Mouse (Mus musculus): ENCODE results near the gene Tshb. TPM values are rescaled to one million over a fixed set of nuclear protein-coding genes. Genes with fewer than 3 reads are reported as not detected.

Gene Tshb
- 0.15 and 0.49 TPM in 2 replicates for polyA plus RNA-seq (2014; fragmentation: Nextera tagmentation; extraction: Ambion mirVana)

DNA sequence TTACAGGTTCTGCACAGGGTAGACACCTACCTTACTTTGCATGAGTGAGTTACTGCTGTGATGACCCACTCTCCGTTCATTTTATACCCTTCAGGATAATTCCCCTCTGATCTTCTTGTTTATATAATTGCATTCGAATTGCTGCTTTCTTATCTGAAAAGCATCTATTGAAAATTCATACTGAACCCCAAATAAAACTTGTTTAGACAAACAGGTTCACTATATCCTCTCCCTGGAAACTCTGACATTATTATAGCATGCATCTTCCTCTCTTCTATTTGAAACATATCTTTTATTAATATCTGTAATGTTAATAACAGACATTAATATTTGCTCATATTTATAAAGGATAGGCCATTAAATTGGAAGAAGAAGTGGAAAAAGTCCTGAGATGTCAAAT lies at the start of gene Tshb:
Gene Tshb, minus strand, starts transcription at position 101 of the 400 bp plus-strand sequence.
- Histone ChIP-seq H3K36me3 (ENCODE audit: control insufficient read depth, insufficient read depth, low read length) (no peaks in the 10 kb centered on the region), H3K9me3 (ENCODE audit: control insufficient read depth, low read length) (no peaks in the 10 kb centered on the region), H3K27ac (replicated peaks in 1 of 2; ENCODE audit: control insufficient read depth in 1 of 2, insufficient read depth in 1 of 2, low read depth in 2 of 2, low read length in 2 of 2) (no peak within 1 kb of the TSS), H3K4me1 (ENCODE audit: control insufficient read depth in 2 of 2, insufficient read depth in 2 of 2, low read length in 2 of 2) (no peaks in the 10 kb centered on the region), H3K9ac (ENCODE audit: low read length) (no peak within 1 kb of the TSS), H3K4me3 (ENCODE audit: control insufficient read depth in 1 of 2, insufficient read depth in 1 of 2, low read depth in 1 of 2, low read length in 2 of 2) (no peak within 1 kb of the TSS), H3K4me2 (ENCODE audit: low read length) (no peak within 1 kb of the TSS), H3K27me3 (ENCODE audit: control insufficient read depth, insufficient read depth, low read length) (no peaks in the 10 kb centered on the region)
- WGBS, result 64% methylated on average over 2 of the region's 2 CpGs
- no peak for ATAC-seq (ENCODE audit: insufficient number of reproducible peaks, insufficient read depth, low FRiP score, low read depth)

DNA sequence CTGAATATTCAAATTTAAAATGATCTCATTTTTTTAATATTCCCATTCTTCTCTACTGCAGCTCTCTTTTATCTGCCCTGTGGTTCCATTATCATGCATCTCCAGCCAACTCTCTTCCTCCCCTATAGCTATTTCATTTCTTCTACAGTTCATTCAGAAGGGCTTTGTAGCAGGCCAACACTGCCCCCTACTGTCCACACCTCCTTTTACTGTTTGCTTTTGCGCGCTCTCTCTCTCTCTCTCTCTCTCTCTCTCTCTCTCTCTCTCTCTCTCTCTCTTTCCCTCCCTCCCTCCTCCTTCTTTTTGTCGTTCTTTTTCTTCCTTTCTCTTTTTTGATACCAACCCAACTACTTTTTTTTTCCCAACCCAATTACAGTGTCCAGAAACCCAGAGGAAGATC lies 21.4 kb upstream of the Tshb start:
- Histone ChIP-seq H3K9ac (ENCODE audit: low read length) (no peak overlapping the region), H3K4me3 (ENCODE audit: control insufficient read depth in 1 of 2, insufficient read depth in 1 of 2, low read depth in 1 of 2, low read length in 2 of 2) (no peak overlapping the region), H3K4me1 (ENCODE audit: control insufficient read depth in 2 of 2, insufficient read depth in 2 of 2, low read length in 2 of 2) (no peaks in the 10 kb centered on the region), H3K9me3 (ENCODE audit: control insufficient read depth, low read length) (no peaks in the 10 kb centered on the region), H3K27me3 (ENCODE audit: control insufficient read depth, insufficient read depth, low read length) (no peaks in the 10 kb centered on the region), H3K36me3 (ENCODE audit: control insufficient read depth, insufficient read depth, low read length) (no peaks in the 10 kb centered on the region), H3K27ac (replicated peaks in 1 of 2; ENCODE audit: control insufficient read depth in 1 of 2, insufficient read depth in 1 of 2, low read depth in 2 of 2, low read length in 2 of 2) (no peak overlapping the region), H3K4me2 (ENCODE audit: low read length) (no peak overlapping the region)
- WGBS, result 4% methylated on average over 3 of the region's 3 CpGs
- ATAC-seq (ENCODE audit: insufficient number of reproducible peaks, insufficient read depth, low FRiP score, low read depth), result no peak

DNA sequence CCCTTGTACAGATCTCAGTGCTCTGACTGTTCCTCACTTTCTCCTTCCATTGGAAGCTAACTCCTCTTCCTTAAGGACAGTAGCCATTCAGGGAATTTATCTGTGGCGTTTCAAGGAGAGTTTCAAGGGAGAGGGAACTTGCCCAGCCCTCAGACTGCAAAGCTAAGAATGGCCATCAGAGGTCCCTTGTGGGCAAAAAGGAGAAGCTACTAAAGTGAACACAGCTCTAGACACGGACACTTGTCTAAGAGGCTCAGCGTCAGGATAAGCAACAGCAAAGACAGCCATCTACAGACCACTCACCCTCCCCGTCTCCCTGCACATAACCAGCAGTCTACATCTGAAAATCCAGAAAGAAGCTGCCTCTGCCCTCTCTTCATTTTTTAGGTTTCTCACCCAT lies 4.9 kb upstream of the Tshb start:
- Histone ChIP-seq H3K4me3 (ENCODE audit: control insufficient read depth in 1 of 2, insufficient read depth in 1 of 2, low read depth in 1 of 2, low read length in 2 of 2) (no peak overlapping the region), H3K36me3 (ENCODE audit: control insufficient read depth, insufficient read depth, low read length) (no peaks in the 10 kb centered on the region), H3K4me2 (ENCODE audit: low read length) (no peak overlapping the region), H3K4me1 (ENCODE audit: control insufficient read depth in 2 of 2, insufficient read depth in 2 of 2, low read length in 2 of 2) (no peaks in the 10 kb centered on the region), H3K27me3 (ENCODE audit: control insufficient read depth, insufficient read depth, low read length) (no peaks in the 10 kb centered on the region), H3K9ac (ENCODE audit: low read length) (no peak overlapping the region), H3K9me3 (ENCODE audit: control insufficient read depth, low read length) (no peaks in the 10 kb centered on the region), H3K27ac (replicated peaks in 1 of 2; ENCODE audit: control insufficient read depth in 1 of 2, insufficient read depth in 1 of 2, low read depth in 2 of 2, low read length in 2 of 2) (no peak overlapping the region)
- WGBS, result 19% methylated on average over 4 of the region's 4 CpGs
- no peak for ATAC-seq (ENCODE audit: insufficient number of reproducible peaks, insufficient read depth, low FRiP score, low read depth)

DNA sequence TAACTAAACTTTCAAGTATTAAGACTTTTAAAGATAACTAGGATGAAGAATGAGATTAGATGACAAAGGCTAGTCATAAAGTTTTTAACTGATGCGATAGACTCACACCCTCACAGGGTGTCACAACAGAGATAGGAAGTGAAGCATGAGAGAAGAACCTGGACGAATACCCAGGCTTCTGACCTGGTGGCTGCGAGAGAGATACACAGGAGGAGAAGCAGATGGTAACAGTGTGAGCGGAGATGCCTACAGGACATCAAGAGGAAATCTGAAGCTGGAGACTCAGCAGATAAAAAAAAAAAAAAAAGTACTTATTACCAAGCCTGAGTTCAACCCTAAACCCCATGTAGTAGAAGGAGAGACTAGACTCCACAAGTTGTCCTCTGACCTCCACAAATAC lies 9.5 kb downstream of the Tshb start:
- peaks cover 22% of the 10 kb centered on the region for H3K36me3 ChIP-seq (ENCODE audit: control insufficient read depth, insufficient read depth, low read length)
- H3K27ac ChIP-seq (replicated peaks in 1 of 2; ENCODE audit: control insufficient read depth in 1 of 2, insufficient read depth in 1 of 2, low read depth in 2 of 2, low read length in 2 of 2), result no peak overlapping the region
- no peaks in the 10 kb centered on the region for H3K9me3 ChIP-seq (ENCODE audit: control insufficient read depth, low read length)
- 88% methylated on average over 4 of the region's 4 CpGs for WGBS
- H3K9ac ChIP-seq (ENCODE audit: low read length), result no peak overlapping the region
- no peak overlapping the region for H3K4me3 ChIP-seq (ENCODE audit: control insufficient read depth in 1 of 2, insufficient read depth in 1 of 2, low read depth in 1 of 2, low read length in 2 of 2)
- no peak for ATAC-seq (ENCODE audit: insufficient number of reproducible peaks, insufficient read depth, low FRiP score, low read depth)
- no peaks in the 10 kb centered on the region for H3K4me1 ChIP-seq (ENCODE audit: control insufficient read depth in 2 of 2, insufficient read depth in 2 of 2, low read length in 2 of 2)
- no peak overlapping the region for H3K4me2 ChIP-seq (ENCODE audit: low read length)
- no peaks in the 10 kb centered on the region for H3K27me3 ChIP-seq (ENCODE audit: control insufficient read depth, insufficient read depth, low read length)

DNA sequence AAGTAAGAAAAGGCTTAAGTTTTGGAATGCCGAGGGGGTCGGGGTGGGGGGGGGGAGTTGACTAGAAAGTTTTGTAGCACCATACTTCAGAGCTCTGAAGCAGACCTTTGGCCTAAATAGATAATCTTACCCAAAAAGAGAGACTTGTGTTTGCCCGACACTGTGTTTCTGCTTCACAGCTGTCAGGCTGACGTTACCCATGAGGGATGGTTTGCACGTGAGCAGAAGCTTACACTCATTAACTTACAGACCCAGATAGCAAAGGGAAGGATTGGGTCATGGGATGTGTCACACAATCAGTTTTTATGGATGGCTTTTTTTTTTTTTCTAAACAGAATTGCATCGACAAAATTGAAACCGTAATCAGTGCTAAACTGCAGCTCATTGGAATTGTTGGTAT lies 17.7 kb downstream of the Tshb start:
- 52% methylated on average over 7 of the region's 7 CpGs for WGBS
- no peaks in the 10 kb centered on the region for H3K27me3 ChIP-seq (ENCODE audit: control insufficient read depth, insufficient read depth, low read length)
- no peak overlapping the region for H3K4me3 ChIP-seq (ENCODE audit: control insufficient read depth in 1 of 2, insufficient read depth in 1 of 2, low read depth in 1 of 2, low read length in 2 of 2)
- peaks cover 69% of the 10 kb centered on the region for H3K36me3 ChIP-seq (ENCODE audit: control insufficient read depth, insufficient read depth, low read length)
- H3K4me1 ChIP-seq (ENCODE audit: control insufficient read depth in 2 of 2, insufficient read depth in 2 of 2, low read length in 2 of 2), result peaks cover 6 to 9% of the 10 kb centered on the region in 2 experiments; a peak in 2 of 4 replicates
- H3K27ac ChIP-seq (replicated peaks in 1 of 2; ENCODE audit: control insufficient read depth in 1 of 2, insufficient read depth in 1 of 2, low read depth in 2 of 2, low read length in 2 of 2), result no peak overlapping the region
- no peak overlapping the region for H3K4me2 ChIP-seq (ENCODE audit: low read length)
- H3K9ac ChIP-seq (ENCODE audit: low read length), result no peak overlapping the region
- no peak for ATAC-seq (ENCODE audit: insufficient number of reproducible peaks, insufficient read depth, low FRiP score, low read depth)
- H3K9me3 ChIP-seq (ENCODE audit: control insufficient read depth, low read length), result no peaks in the 10 kb centered on the region

DNA sequence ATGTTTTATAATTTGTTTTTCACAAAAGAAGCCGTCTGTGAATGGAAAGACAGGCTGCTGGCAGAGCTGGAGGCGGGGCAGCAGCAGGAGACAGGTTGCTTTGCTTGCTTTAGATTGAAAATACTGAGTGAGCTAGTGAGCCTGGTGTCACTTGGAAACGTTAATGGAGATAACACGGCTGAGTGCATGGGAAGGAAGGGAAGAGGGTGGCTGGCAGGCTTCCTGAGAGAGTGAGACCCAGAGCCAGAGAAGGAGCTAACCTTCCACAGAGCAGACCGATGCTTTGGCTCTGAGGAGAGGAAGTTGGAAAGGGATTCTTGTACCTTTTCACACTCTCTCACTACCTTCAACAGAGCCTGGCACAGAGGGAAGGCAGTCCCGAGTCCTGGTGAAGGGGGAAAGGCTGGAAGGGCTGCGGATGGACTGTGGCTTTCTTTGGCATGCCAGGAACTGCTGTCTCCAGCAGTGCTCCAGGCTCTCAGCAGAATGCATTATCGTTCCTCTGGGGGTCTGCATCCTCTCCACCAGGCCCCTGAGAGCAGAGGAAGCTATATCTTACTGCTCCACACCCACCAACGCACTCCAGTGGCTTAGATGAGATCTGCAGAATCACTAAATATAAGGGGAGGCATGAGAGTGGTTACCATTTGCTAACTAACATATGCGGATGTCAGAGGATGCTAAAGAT lies 18.7 kb downstream of the Tshb start:
- ATAC-seq (ENCODE audit: insufficient number of reproducible peaks, insufficient read depth, low FRiP score, low read depth), result peak; percentile 59; the same call in 1 of the 2 replicates
- Histone ChIP-seq H3K9me3 (ENCODE audit: control insufficient read depth, low read length) (no peaks in the 10 kb centered on the region), H3K36me3 (ENCODE audit: control insufficient read depth, insufficient read depth, low read length) (peaks cover 73% of the 10 kb centered on the region), H3K27ac (replicated peaks in 1 of 2; ENCODE audit: control insufficient read depth in 1 of 2, insufficient read depth in 1 of 2, low read depth in 2 of 2, low read length in 2 of 2) (peak overlapping the region; percentile 34 to 50; a peak in 3 of 4 replicates), H3K27me3 (ENCODE audit: control insufficient read depth, insufficient read depth, low read length) (no peaks in the 10 kb centered on the region), H3K4me1 (ENCODE audit: control insufficient read depth in 2 of 2, insufficient read depth in 2 of 2, low read length in 2 of 2) (peaks cover 6 to 9% of the 10 kb centered on the region in 2 experiments; a peak in 2 of 4 replicates), H3K4me2 (ENCODE audit: low read length) (no peak overlapping the region; the same call in 1 of the 2 replicates), H3K9ac (ENCODE audit: low read length) (no peak overlapping the region), H3K4me3 (ENCODE audit: control insufficient read depth in 1 of 2, insufficient read depth in 1 of 2, low read depth in 1 of 2, low read length in 2 of 2) (no peak overlapping the region)
- 28% methylated on average over 10 of the region's 10 CpGs for WGBS

DNA sequence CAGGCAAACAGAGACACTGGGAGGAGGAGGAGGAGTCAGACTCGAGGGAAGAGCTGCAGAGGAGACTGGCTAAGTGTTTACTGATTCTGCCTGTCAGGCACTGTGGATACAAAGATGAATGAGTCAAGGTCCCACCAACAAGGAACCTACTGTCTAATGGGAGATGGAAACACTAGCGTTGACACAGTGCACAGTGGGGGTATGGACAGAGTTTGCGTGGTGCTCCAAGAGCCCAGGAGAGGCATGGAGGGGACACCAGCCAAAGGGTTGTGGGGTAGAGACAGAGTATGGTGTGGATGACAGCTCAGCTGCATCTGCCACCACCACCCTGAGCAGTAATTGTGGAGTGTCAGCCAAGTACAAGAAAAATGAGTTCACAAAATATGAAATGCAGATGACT lies 20.1 kb downstream of the Tshb start:
- whole genome bisulfite sequencing, result 56% methylated on average over 3 of the region's 3 CpGs

DNA sequence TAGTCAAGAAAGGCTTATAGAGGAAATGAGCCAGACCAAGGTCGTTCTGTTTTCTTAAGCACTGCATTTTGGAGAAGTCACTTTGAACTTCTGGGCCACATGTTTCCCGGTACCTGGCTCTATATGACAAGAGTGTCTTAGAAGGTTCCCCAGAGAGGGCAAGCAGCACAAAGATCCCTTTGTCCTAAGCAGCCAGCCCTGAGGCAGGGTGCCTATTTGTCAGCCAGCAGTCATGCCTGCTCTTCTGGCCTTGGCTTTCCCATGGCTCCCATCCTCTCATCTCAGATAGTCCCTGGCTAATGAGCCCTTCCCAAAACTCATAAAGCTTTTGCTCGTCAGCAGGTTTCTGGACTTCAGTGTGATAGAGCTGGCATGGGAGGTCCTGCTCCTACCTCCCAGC lies 22.3 kb downstream of the Tshb start:
- peaks cover 48% of the 10 kb centered on the region for H3K36me3 ChIP-seq (ENCODE audit: control insufficient read depth, insufficient read depth, low read length)
- no peak overlapping the region for H3K27ac ChIP-seq (replicated peaks in 1 of 2; ENCODE audit: control insufficient read depth in 1 of 2, insufficient read depth in 1 of 2, low read depth in 2 of 2, low read length in 2 of 2)
- ATAC-seq (ENCODE audit: insufficient number of reproducible peaks, insufficient read depth, low FRiP score, low read depth), result no peak
- no peak overlapping the region for H3K4me3 ChIP-seq (ENCODE audit: control insufficient read depth in 1 of 2, insufficient read depth in 1 of 2, low read depth in 1 of 2, low read length in 2 of 2)
- H3K4me1 ChIP-seq (ENCODE audit: control insufficient read depth in 2 of 2, insufficient read depth in 2 of 2, low read length in 2 of 2), result peaks cover 23 to 35% of the 10 kb centered on the region in 2 experiments
- no peaks in the 10 kb centered on the region for H3K9me3 ChIP-seq (ENCODE audit: control insufficient read depth, low read length)
- no peak overlapping the region for H3K9ac ChIP-seq (ENCODE audit: low read length)
- no peak overlapping the region for H3K4me2 ChIP-seq (ENCODE audit: low read length)
- whole genome bisulfite sequencing, result 84% methylated on average over 3 of the region's 3 CpGs
- no peaks in the 10 kb centered on the region for H3K27me3 ChIP-seq (ENCODE audit: control insufficient read depth, insufficient read depth, low read length)

More for the DNA sequence above, 20.1 kb downstream of the Tshb start:
- no peak for ATAC-seq (ENCODE audit: insufficient number of reproducible peaks, insufficient read depth, low FRiP score, low read depth)
- H3K27me3 ChIP-seq (ENCODE audit: control insufficient read depth, insufficient read depth, low read length), result no peaks in the 10 kb centered on the region
- no peak overlapping the region for H3K4me3 ChIP-seq (ENCODE audit: control insufficient read depth in 1 of 2, insufficient read depth in 1 of 2, low read depth in 1 of 2, low read length in 2 of 2)
- peaks cover 8 to 15% of the 10 kb centered on the region in 2 experiments; a peak in 2 of 4 replicates for H3K4me1 ChIP-seq (ENCODE audit: control insufficient read depth in 2 of 2, insufficient read depth in 2 of 2, low read length in 2 of 2)
- no peak overlapping the region for H3K27ac ChIP-seq (replicated peaks in 1 of 2; ENCODE audit: control insufficient read depth in 1 of 2, insufficient read depth in 1 of 2, low read depth in 2 of 2, low read length in 2 of 2)
- no peak overlapping the region for H3K9ac ChIP-seq (ENCODE audit: low read length)
- H3K36me3 ChIP-seq (ENCODE audit: control insufficient read depth, insufficient read depth, low read length), result peaks cover 69% of the 10 kb centered on the region
- no peaks in the 10 kb centered on the region for H3K9me3 ChIP-seq (ENCODE audit: control insufficient read depth, low read length)
- H3K4me2 ChIP-seq (ENCODE audit: low read length), result no peak overlapping the region

All from heart, embryonic 14.5 days (tissue).